Mouse (Mus musculus): ENCODE measurements at regions not wholly inside any gene's neighbourhood (a gene's known extent, or its start where the extent isn't known, plus 50 kb on each side); places are given as distances from the start of the nearest gene placed in this dataset.
"Not testable (repeated sequence)": the region's sequence is repeated elsewhere in the genome, so short reads cannot be mapped to it uniquely, and the experiment has no call there.

DNA sequence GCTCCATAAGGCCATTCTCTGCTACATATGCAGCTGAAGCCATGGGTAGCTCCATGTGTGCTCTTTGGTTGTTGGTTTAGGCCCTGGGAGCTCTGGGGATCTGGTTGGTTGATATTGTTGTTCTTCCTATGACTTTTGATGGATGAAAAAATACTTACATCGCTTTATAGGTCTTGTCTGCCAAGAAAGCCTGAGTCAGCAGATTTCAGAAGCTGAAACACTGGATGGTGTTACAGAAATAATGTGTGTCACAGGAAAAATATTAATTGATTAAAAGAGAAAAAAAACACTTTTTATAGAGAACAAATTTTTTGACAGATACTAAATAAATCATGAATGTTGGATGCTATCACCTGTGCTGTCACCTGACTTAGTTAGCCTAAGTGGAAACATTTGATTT is 52.4 kb upstream of the Plxna2 start:
- DNase-seq (ENCODE audit: low spot score): no peak

DNA sequence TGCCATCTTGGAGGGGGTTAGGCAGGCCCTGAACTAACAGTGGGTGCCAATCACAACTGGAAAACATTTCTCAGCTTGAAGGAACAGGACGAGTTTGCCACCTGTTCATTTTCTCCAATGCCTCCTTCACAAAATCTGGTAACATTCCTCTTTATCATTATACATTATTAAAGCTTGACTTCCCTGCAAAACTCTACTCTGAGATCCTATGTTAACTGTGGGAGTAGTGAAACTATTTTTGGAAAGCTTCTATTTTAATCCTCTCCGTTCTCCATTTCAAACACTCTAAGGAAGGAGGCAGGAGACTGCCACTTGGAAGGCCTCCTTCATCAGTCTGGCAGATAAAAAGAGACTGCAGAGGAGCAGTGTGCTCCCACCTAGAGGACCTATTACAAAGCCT is 54.1 kb upstream of the Plxna2 start:
- no peak for DNase-seq (ENCODE audit: low spot score)

DNA sequence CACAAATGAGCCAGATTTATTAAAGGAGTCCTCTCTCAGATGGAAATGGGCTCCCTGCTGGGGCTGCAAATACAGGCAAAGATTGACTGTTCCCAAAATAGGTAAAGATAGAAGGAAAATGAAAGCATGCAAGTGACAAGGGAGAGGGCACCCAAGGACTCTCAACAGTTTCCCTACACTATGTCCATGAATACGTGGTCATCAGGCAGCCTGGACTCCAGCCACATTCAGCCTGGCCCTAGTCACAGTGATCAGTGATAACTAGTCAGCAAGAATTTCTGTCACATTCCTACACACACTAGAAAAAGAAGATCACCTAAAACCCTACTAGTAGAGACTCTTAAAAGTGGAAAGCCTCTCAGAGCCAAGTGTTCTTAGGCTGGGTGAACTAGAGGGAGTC is 56.9 kb upstream of the Plxna2 start:
- no peak for DNase-seq (ENCODE audit: low spot score)

DNA sequence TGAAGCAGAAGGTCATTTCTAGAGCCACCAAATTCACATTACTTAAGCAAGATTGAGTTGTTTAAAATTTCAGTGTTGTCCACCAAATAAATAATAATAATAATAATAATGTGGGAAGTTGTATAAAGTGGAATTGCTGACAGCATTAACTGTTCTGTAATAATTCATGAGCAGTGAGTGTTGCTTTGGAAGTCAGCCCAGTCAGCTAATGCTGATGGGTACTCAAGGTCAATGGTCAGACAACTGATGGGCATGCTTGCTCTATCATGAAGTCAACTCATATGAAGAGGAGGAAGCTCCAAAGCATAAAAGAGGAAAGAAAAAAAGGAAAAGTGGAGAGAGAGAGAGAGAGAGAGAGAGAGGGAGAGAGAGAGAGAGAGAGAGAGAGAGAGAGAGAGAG is 69.4 kb upstream of the Plxna2 start:
- DNase-seq (ENCODE audit: low spot score): no peak

DNA sequence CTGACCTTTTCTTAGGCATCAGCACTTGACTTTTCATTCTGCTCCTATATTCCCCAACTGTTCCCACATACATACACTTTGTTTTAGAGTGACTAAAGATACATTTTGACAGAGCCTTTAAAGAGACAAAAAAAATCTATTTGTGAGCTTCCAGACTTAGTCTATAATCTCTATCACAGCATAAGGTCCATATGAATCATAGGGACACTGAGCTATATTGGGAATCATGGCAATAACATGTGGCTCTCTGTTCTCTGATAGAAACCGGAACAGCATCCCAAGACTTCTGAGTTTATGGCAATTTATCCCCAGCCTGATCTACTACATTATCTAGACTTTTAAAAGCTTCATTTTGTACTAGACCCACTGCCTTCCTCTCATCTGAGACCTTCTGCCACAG is 69.8 kb upstream of the Plxna2 start:
- DNase-seq (ENCODE audit: low spot score): no peak

DNA sequence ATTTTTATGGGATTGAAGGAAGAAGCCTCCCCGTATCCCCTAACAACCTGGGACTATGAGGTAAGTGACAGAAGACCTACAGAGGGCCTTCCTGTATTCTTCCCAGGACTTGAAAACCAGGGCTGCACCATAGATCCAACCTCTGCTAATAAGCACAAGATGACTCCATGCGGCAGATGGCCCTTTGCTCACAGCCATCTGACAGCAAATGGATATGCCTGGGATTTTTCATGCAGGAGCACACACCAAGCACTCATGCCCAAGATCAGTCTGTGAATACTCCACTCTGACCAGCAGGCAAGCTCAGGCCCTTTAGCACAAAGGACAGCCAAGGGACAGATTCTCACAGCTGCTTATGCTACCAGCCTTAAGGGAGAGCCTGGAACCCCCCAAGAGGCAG is 77.1 kb upstream of the Plxna2 start:
- no peak for DNase-seq (ENCODE audit: low spot score)

DNA sequence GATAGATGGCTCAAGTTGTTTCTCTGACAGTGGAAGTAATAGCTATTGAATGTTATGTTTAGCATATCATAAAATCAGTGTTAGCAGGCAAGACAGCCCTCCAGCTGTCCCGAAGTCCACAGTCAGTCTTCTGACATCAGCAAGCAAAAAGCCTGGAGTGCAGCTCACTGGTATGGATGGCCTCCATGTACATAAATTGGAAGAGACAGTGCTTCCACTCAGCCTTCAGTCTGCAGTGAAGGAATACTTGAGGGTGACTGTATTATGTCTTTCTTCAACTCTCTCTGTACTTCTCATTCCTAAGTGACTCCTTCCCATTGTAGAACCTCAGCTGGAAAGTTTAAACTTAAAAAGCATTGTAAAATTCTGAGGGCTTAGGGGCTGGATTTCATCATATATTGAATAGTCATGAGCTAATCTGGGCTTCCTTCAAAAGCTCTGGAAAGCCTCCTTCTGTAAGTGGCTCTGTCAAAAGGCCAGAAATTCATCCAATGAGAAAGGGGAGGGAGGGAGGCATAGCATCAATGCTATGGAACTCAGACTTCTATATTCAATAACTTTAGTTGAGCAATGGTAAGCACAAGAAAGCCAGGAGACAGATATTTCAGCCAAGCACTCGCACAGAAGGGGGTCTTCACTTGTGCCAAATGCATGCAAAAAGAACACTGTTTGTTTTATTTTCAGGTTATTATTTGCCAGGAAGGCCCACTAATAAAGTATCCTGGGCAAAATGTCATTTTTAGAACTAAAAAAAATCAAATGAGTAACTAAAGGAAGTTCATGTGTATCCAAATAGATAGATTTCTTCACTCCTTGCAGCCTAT is 90.5 kb upstream of the Plxna2 start:
- DNase-seq (ENCODE audit: low spot score): no peak

DNA sequence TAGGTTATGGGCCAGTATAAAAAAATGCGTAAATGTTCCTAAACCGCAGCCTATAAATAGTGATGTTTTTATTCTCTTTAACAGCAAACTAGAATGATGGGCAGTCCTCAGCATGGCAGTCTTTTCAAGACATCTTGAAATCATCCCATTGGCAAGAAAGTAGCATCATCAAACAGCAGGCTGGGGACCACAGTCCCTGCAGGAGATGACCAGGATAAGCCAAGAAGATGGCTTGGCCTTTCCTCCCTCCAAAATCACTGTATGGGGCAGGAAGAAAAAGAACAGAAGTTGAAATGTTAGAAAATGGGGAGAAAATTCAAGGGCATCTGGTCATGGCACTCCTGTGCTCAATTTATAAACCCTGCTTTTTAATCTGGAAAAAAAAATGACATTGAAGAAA is 93.0 kb upstream of the Plxna2 start:
- DNase-seq (ENCODE audit: low spot score): no peak

DNA sequence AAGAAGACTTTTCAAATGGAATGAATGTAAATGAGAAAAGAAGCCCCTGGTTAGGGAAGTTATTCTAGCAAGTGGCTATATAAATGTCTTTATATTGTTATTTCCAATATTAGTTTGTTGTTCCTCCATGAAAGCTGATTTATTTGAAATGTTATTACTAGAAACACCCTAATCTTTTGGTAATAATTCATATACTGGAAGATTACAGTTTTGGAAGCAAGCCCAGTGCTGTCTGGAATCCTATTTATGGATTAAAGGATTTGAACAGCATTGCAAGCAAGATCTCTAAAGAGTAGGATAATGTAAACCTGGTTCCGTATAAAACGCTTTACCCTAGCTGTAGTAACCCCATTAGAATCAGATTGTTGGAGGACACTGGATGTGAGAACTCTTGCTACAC is 96.8 kb upstream of the Plxna2 start:
- DNase-seq (ENCODE audit: low spot score): no peak

DNA sequence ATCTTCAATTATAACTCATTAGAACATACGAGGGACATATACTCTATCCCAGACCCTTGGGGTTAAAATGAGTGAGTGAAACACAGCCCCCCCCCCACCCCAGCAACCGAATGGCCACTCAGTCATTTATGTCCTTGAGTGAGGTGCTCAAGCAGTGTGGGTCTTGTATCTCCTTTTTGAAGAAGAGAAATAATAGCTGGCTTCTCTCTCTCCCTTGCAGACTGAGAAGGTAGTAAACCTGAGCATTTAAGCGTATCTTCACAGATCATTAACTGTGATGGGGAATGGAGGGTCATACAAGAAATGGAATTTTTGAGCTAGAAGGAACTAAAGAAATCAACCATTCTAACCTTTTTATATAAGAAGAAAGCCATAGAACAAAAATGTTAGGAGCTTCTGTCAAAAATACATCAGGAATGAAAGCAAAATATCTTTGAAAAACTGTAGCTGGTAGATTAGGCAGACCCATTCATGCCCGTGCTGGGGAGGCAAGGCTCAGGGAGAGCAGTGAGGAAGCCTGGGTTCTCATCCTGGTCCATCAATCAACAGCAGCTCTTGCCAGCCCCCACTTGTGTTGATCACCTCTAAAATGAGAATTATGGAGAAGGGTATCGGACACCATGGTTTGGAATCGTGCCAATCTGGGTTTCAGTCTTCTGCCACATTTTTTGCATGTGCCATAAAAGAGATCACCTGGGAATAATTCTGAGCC is 98.4 kb upstream of the Plxna2 start:
- DNase-seq (ENCODE audit: low spot score): no peak

DNA sequence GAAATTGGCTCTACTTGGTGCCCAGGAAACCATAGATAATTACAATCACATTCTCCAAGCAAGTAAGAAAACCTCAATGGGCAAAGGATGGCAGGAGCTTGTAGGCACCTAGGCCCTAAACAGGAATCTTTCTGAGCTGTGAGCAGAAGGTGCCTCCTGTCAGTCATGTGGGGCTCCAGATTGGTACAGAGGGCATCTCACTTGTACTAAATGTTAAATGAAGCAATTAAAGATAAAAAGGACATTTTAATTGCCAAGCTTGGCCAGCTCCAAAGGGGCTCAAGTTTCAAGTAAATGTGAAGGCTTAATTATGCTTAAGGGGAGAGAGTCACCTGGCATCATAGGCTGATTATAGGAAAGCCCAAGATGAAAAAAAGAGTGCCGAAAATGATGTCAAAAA is 101.9 kb upstream of the Plxna2 start:
- no peak for DNase-seq (ENCODE audit: low spot score)

DNA sequence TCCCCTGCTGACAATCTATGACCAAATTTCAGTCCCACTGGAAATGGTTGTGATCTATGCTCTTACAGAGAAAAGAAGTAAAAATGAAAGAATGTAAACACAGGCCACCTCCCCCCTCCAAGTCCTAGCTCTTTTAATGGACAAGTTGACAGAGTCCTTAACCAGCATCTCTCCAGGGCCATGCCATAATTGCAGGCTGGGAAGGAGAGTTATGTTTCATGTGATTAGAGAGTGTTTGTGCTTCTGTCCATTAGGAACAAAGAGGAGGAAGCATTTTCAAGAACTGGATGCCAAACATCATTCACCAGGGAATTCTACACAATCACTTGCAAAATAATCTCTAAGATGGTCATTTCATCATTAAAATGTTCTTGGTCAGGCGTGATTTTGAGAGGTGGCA is 109.7 kb upstream of the Plxna2 start:
- DNase-seq (ENCODE audit: low spot score): no peak

DNA sequence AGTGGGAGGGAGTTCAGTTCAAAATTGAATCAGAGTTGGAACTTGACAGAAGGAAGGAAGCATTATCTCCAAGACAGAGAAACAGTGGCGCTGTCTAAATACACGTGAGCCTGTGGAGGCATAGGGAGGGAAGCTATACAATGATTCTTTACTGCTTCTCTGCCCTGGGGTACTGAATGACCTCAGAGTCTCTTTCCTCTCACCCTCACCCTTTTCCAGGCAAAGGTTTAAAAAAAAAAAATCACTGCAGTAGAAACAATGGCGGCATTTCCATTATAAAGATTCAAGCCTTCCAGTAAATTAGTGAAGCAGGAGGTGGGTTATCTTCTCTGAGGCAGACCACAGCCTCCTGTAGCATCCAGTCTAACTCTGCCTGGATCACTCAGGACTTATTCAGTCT is 112.2 kb upstream of the Plxna2 start:
- no peak for DNase-seq (ENCODE audit: low spot score)

DNA sequence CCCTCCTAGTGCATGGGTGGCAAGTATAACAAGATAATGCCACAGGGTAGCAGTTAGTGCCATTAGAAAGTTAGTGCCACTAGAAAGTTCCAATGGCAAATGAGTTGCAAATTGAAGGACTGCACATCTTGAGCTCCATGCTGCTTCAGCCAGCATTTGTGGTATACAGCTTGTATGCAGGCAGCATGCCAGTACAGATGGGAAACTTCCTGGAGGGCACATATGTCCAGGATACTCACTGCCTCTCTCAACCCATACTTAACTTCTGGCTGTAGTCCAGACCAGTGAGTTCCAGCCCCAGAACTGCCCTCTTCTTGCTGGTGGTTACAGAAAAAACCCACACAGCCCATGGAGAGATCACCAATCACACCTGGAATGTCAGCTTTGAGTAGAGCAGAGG is 113.8 kb upstream of the Plxna2 start:
- no peak for DNase-seq (ENCODE audit: low spot score)

DNA sequence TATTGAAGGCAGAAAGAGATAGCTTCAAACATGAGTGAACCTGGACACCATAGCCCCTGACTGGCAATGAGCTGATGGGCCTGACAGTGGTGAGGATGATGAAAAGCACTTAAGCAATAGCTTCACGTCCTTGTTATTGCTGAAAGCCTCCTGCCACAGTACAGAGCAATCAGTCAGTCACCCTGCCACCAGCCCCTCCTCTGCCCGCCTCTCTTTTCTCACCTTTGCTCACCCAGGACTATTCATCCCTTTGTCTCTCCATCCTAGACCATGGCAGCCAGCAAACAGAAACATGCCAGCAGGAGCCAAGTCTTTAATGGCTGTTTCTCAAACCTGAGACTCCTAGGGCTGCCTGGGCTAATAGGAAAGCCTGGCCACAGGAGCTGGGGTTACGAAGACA is 114.5 kb upstream of the Plxna2 start:
- DNase-seq (ENCODE audit: low spot score): no peak

DNA sequence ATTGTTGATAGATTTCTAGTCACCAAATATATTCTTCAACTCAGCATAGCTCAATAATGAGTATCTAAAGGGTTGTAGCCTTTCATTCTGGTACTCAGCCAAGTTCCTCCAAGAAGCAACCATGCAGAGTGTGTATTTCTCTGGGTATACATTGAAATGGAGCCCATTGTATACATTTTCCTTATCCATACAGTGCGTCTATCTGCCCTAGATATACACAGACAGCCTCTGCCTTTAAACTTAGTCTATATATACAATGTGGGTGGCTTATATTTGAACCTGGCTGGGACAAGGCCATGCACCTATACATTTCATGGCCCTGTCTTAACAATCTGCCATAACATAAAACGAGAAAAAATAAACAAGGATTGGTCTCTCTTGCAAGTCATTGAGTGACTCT is 121.6 kb upstream of the Plxna2 start:
- no peak for DNase-seq (ENCODE audit: low spot score)

DNA sequence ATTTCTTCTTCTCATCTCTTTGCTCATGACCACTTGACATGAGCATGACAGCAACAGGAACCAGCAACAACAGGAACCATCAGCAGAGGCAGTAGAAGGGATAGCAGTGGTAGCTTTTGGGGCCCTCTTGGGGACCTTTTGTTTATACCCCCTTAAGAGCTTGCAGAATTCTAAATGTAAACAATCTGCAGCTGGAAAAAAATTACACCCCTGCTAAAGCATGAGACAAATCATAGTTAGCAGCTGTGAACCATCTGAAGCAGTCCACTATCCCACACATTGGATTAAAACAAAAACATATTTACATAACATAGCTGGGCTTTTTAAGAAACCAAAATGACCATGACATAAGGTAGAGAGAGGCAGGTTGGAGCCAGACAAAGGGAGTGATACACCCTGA is 126.9 kb upstream of the Plxna2 start:
- DNase-seq (ENCODE audit: low spot score): no peak

DNA sequence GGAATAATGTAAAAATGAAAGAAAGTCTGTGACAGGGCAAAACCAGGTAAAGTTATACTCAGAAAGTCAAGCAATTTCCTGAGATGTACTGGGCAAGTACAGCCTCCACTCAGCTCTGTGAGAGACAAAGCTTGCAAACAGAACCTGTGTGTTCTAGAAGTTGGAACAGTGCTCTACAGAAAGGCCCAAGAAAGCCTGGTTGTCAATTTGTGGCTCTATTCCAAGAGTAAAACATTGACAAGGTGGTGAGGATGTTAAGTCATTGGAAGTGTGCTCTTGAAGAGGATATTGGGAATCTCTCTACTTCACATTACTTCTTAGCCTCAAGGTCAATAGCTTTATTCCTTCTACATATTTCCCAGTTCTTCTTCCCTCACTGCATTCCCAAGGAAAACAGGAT is 129.9 kb upstream of the Plxna2 start:
- no peak for DNase-seq (ENCODE audit: low spot score)

DNA sequence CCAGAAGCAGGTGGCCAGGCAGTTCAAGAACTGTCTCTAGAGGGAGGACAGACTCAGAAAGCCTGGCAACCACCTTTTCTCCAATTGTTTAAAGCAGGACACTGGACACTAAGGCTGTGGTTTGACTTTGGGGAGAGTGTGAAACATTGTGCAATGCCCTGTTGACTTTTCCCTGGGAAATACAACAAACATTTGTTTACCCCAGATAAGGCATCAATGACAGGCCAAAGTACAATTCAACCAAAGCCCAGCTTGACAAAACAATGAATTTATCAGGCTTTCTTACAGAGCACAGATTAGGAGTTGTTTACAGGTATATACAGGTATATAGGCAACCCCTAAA is 135.3 kb upstream of the Plxna2 start:
- no peak for DNase-seq (ENCODE audit: low spot score)

DNA sequence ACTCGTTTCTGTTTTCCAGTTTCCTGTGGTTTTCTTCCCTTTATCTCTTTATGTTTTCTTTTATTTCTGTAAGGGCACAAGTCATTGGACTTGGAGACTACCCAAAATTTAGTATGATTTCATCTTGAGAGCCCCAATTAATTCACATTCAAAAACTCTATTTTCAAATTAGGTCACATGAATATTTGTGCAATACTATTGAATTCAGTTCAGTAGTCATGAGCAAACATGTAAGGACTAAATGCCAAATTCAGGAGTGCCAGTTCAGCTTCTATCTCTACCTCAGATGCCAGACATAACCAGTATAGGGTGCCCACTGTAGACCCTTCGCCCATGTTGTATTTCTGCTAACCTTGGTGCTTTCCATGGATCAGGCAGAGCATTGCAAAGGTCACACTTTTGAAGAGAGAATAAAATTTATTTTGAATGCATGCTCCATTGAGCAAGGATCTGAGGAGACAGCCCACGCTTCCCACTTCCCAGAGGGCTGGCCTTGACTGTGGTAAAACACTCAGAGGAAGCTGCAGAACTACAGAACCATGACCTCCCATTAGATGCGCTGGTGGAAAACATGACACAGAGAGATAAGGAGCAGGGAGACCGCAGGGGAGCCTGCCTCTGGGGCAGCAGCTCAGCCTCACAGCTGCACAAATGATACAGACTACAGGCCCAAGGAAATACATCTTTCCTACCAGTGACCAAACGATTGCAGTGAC is 135.9 kb upstream of the Plxna2 start:
- no peak for DNase-seq (ENCODE audit: low spot score)

DNA sequence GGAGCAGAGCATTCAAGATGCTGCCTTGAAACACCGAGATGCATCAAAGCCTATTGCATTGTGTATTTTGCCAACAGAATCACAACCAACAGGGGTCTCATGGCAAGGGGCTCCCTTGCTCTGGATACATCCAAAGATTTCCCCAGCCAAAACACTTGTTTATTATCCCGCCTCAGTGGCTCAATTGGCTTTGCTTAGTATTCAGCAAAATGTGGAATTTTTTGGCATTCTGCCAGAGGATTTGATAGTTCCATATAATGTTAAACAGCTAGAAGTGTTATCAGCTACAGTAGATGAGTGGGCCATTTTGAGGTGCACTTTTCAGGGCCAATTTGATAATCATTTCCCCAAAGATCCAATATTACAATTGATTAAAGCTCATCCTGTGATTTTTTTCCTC is 146.7 kb upstream of the Plxna2 start:
- not testable (repeated sequence) for DNase-seq (ENCODE audit: low spot score)

DNA sequence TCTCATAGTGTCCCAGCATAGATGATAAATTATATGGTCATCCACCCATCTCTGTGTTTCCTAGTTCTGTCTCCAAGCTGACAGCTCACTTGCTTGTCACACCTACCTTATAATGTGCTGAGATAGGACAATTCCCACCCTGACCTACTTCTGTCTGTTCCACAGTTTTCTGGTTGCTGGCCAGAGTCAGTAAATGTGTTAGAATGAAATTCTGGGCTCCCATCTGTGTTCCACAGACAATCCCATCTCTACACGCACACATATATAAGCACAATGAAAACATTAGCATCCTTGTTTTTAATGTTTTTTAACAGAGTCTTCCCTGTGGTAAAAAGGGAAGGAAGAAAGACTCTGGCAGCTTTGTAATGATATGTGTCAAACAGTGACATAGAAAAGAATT is 165.5 kb upstream of the Plxna2 start:
- DNase-seq (ENCODE audit: low spot score): no peak

DNA sequence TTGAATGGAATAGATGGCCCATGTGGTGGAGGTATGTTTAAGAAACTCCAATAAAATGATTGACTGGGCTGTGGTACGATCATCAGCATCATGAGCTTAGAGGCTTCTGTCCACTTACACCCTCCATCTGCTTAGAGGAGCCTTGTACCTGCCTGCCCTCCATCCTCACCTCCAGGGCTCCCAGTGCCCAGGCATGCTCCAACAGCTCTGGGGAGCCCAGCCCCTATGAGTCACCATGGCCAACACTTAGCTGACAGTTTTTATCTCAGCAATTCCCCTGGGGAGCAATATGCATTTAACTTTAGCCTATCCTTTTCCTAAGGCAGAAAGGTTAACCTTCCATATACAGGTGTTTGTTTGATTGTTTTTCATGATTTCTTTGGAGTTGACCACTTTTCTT is 174.3 kb upstream of the Plxna2 start:
- DNase-seq (ENCODE audit: low spot score): peak; percentile 23
